Mouse (Mus musculus) C2C12 (cell line): ENCODE results near the gene Fcgrt.

Source experiments
- CTCF ChIP-seq: IDR thresholded peaks from one replicate; pipeline ENCODE4 v1.5.1; 2011; ENCODE audit not compliant: control insufficient read depth, insufficient read depth, insufficient read length
- MAX ChIP-seq: IDR thresholded peaks from one replicate; pipeline ENCODE4 v1.6.1; 2011; ENCODE audit warnings: mild to moderate bottlenecking, control low read depth

GRCm38 (mm10) chr7:45138403-45138802 lies 34.8 kb upstream of the Fcgrt start:
- TF ChIP-seq MAX (no peak), CTCF (no peak)
